Mouse (Mus musculus): ENCODE results near the gene Eed. TPM values are rescaled to one million over a fixed set of nuclear protein-coding genes. Genes with fewer than 3 reads are reported as not detected.
"Not testable (repeated sequence)": the region's sequence is repeated elsewhere in the genome, so short reads cannot be mapped to it uniquely, and the experiment has no call there.

Gene Eed
- total RNA-seq (2021), result 10 to 100 TPM; 32.6 to 34.0 TPM

DNA sequence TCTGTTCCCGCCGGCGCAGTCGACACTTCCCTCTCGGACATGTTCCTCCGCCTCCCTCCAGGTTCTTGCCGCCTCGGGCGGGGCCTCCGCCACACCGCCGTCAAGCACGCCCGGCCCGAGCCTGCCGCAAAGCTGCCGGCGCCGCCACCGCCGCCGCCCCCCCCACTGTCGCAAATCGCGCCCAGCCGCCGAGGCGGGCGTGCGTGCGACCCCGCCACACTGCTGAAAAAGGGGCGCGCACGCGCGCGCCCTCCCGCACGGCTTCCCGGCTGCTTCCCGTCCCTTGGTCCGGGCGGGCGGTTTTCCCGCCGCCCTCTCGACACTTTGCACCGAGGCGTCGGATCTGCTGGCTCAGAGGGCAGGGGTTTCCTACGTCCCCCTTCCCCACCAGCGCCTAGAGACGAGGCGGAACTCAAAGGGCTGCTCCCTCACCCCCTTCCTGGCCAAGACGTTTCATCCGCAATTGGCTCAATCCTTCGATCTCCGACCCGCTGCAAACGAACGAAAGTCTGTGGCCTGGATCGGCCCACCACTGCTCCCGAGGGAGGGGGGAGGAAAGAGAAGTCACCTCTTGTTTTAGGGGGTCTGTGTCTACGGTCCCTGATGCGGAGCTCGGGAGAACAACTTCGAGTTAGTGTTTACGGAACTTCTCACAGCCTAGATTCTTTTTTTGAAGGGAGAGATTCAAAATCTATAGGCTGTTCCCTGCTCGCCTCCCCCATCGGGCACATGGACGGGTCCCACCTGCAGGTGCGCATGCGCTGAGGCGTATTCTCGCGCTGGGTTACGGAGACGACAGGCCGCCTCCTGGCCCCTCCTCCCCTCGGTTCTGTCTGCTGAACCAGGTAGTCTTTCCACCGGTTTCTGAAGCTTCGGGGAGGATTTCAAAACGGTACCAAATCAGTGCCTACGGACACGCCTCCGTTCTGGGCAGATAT lies at the start of gene Eed:
Gene Eed (minus strand): TSS at position 499 of the 938 bp plus-strand sequence.
- DNase-seq, result peak; percentile 96
- intact Hi-C loops (cut with DNase I), result no loop called here

DNA sequence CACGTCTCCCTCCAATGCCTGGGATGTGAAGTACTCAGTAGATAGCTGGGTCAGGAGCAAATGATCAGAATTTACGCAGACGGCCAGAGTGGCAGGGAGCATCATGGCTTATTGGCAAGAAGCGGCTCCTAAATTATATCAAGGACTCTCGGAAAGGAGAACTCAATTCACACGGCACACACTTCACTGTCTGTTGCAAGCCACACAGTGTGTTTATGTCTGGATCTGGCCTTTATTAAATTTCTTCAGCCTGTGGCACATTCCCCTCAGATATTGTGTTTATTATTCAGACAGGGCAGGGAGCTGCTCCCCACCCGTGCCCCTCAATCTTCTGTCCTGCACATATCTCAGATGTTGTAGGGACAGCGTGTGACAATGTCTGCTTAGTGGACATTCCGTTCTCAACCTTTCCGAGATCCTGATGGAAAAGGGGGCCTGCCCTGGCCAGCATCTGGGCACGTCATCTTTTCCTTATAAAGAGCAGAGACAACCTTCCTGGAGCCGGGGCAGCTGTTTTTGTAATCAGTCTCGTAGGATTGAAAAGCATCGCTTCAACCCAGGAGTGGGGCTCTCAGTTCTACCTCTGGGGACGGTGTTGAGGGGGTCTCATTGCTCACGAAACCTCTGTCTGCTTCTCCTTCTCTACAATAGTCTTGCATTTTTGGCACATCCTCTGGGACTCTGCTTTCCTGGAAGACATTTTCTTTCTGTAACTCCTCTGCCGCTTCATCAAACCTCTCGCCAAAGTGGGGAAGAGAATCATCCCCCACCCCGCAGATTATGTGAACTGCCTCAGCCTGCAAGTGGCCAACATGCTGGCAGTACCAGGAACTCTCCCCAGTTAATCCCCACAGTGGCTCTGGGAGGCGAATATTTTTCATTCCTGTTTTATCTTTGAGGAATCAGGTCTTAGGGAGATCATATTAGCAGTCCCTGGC lies 49.0 kb upstream of the Eed start:
- intact Hi-C loops (cut with DNase I), result no loop called here
- DNase-seq, result peak; percentile 34

DNA sequence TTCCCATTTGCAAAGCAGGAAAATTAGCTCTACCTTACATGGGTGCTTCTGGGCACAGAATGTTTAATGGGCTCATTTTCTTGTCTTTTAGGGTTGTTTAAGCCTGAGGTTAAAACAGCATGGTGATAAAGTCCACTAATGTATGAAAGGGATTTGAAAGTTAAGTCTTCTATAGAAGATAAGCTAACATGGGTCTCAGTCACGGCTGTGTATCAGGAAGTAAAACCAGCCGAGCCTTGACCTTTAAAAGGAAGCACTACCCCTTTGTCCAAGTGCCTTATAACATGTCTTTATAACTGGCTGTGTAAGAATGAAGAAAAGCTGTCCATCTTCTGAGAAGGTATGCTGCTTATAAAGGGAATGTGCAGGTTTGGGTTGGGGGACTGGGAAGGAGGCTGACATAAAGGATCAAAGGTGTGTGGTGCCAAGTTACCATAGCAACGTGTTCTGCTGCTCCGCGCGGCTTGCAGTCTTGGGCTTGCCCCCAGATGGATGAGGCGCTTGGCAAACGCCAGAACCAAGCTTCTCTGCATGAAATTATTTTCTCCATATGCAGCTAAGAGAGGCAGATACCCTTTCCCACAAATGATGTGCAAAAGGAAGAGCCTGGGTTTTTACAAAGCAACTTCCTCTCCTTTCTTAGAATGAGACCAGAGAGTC lies 48.2 kb upstream of the Eed start:
- peak; percentile 92 for DNase-seq
- intact Hi-C loops (cut with DNase I), result no loop called here

DNA sequence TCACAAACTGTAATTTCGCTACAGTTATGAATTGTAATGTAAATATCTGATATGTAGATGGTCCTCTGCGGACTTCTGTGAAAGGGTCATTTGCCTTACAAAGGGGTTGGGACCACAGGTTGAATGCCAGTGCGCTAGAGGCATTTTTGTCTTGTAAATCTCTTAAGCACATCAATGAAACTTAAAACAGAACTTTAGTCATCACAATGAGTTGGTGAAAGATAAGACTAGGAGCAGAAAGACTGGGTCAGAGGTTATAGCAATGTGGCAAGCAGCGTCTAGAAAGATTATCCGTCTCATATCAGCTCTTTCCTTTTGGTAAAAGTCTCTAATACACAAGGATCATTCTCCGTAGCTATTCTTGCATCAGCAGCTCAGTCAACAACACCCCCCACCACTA lies 44.2 kb upstream of the Eed start:
- no peak for DNase-seq
- intact Hi-C loops (cut with DNase I), result loop anchor here (5.0 kb wide), 1 partner anchor 107 kb away; the partner anchor contains the start of gene Picalm

DNA sequence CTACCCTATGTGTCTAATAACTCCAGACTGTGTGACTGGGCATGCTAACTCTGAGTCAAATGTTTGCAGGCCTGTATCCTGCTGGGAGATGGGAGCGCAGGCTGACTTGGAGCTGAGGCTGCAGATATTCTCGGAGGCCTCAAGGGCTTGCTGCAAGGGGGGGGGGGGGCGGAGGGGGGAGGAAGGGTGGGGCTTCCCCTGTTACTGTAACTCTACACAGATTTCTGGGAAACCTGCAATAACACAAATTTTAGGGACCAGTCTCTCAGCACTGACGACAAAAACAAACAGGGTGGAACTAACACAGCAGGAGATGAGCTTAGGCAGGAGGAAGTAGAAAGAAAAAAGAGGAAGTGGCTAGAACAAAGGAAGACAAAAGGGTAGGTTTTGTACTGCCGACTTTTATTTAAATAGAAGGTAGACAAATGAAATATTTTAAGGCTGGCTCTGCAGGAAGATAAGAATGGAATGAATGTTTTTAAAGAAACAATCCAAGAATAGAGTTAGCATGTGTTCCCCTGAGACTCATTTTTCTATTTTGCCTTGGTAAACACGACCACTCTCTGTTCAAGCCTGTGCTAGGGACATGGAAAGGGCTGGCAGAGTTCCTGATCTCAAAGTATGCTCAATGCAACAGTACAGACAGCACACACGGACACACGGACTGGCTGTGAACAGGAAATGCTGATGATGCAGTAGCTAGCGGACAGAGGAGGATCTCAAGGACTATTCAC lies 42.4 kb upstream of the Eed start:
- intact Hi-C loops (cut with DNase I), result loop anchor here (5.0 kb wide), 1 partner anchor 109 kb away; the partner anchor contains the start of gene Picalm
- no peak for DNase-seq

DNA sequence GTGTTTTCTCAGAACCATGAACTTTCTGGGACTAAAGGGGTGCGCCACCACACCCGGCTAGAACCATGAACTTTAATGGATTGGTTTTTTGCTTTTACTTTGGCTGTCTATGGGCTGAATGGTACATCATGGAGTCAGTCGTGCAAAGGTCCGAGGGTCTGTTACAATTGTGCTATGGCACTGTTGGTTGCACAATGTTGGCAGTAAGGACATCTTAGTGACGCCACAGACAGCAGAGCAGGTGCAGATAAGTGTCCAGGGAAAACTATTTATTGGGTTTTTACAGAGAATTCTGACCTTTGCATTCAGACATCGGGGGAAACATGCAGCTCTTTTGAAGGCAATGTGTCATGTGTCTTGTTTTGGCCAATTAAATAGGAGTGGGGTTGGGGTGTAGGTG lies 39.5 kb upstream of the Eed start:
- intact Hi-C loops (cut with DNase I), result loop anchor here (5.0 kb wide), 1 partner anchor 112 kb away; the partner anchor contains the start of gene Picalm

DNA sequence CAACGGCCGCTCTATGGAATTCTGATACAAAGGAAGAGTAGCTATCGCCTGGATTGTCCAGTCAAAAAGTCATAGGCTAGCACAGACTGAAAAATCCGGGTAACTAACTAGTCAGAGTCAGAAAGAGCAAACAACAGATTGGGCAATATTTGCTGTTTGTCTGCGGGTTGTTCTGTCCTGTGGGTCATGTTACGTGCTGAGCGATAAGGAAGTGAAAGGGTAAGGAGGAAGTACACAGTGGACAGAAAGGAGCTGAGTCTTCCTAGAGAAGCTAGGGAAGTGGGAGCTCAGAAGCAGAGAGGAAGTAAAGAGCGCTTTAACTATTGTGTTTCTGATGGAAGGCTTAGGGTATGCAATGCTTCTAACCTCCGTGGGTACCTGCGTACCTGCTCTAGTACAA lies 38.8 kb upstream of the Eed start:
- intact Hi-C loops (cut with DNase I), result loop anchor here (10.0 kb wide), 1 partner anchor 385 kb away; no protein-coding TSS in a partner anchor
- no peak for DNase-seq

More for the DNA sequence above, 39.5 kb upstream of the Eed start:
- DNase-seq, result no peak

DNA sequence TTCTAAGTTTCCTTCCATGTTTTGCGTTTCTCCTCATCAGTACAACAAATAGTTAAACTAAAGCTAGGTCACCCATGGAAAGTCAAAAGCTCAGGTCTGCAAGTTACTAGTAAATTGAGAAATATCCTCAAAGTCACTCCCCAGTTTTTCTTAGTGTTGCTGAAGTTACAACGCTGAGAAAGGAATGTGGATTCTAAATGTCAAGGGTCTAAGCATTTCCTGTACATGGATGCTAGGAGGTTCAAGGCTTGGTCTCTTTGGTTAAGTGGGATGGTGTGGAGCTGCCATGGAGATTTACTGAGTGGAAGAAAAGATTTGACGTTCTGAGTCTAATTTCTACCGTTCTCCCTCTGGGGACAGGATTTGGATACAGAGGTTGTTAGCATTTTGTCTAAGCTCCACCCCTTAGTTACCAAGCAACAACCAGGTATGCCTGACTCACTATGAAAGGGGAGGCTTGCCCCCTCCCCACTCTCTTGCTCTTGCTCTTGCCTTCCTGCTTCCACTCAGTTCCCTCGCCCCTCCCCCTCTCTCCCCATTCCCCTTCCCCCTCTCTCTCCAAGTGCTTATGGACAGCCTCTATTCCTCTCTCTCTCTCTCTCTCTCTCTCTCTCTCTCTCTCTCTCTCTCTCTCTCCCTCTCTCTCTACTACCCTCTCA lies 36.3 kb upstream of the Eed start:
- intact Hi-C loops (cut with DNase I), result loop anchor here (10.0 kb wide), 1 partner anchor 388 kb away; no protein-coding TSS in a partner anchor
- no peak for DNase-seq

DNA sequence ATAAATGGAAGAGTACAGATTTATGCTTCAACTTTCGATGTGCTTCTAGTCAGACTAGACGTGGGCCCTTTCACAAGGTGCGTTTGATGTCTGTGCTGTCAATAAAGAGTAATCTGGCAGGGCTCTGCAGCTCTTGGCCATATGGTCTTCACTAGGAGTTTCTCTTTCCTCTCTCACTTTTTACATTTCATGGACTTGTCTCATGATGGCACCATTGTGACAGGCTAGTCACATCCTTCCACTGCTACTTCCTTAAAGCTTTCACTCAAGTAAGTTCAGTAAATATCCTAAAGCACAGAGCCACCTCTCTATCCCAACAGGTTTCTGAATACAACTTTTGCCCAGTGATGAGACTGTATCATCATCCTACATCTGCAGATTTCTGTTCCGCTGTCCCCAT lies 35.7 kb upstream of the Eed start:
- DNase-seq, result no peak
- intact Hi-C loops (cut with DNase I), result loop anchor here (10.0 kb wide), 1 partner anchor 388 kb away; no protein-coding TSS in a partner anchor

DNA sequence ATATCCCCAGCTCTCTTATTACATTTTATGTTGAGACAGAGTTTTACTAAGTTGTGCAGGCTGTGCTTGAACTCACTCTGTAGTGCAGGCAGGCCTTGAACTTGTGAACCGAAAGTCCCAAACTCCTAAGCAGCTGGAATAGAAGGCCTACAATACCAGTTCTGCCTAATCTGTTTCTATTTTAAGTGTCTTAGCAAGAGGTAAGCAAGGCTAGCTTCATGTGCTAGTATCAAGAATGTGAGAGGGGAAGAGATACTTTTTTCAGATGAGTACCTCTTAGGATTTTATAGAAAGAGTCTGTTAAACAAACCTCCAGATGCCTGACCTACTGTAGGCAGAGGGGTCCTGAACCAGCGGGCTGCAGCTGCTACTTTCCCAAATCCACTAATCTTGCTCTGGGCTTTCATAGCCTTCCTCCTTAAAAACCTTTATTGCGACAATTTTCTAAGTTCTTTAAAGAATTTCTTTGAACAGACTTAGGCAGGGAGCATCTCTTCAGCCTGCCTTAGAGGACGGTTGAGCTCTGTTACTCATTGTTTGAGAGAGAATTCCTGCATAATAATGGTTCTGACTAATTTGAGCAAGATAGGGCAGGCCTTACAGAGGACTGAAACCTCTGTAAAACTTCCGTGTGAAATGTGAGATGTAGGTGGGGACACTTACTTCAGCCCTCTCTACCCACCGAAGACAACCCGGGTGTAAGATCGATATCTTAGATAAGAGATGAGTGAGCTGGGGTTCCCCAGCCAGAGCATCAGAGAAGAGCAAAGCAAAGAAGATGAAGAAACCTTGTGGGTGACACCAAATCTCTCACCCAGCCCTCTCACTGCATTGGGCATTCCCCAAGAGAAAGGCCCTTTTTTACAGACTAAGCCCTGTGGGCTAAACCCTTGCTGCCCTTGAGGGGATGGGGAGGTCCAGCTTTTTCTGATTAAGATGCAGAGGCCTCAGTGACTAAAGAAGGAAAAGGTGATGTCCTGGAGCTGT lies 26.2 kb upstream of the Eed start:
- no peak for DNase-seq
- intact Hi-C loops (cut with DNase I), result no loop called here

DNA sequence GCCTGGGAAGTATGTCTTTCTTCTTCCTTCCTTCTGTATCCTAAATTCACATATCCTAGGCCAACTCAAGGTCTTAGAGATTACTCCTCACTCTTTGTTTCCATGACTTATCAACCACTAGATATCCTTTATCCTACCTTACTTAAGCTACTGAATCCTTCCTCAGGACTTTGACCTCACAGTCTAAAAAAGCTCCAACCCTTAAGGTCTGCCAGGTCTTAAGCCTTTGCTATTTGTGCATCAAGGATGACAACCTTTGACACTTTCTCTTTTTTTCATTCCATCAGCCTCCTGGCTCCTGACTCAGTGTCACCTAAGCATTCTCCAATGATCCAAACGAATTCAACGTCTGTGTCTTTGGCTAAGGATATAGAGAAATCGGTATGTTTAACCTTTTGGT lies 24.0 kb upstream of the Eed start:
- intact Hi-C loops (cut with DNase I), result loop anchor here (5.0 kb wide), 1 partner anchor 128 kb away; the partner anchor contains the start of gene Picalm
- DNase-seq, result no peak

DNA sequence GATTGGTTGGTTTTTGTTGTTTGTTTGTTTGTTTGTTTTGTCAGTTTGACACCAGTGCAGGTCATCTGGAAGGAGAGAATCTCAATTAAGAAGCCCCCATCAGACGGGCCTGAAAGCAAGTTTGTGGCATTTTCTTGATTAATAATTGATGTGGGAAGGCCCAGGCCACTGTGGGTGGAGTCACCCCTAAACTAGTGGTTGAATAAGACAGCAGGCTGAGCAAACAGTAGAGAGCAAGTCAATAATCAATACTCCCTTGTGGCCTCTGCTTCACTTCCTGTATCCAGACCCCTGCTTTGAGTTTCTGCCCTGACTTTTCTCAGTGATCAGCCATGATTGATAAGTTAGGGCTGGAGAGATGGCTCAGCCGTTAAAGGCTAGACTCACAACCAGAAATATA lies 21.6 kb upstream of the Eed start:
- intact Hi-C loops (cut with DNase I), result loop anchor here (5.0 kb wide), 1 partner anchor 130 kb away; the partner anchor contains the start of gene Picalm
- DNase-seq, result no peak

DNA sequence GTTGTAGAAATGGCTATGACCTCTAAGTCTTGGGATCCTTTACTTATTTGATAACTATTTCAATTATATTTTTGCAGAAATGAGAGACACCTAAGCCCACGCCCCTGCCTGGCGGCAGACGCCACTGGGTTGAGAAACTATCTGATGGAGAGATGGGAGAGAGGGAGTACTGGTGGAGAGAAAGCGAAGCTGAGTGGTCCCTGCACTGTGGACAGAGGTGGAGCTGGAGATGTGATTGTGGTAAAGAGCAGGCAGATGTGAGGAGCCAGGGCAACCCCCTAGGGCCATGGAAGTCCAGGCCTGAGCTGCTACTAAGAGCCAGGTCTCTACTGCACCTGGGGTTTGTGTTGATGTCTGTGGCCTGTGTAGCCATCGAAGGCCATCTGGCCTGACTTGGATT lies 18.7 kb upstream of the Eed start:
- intact Hi-C loops (cut with DNase I), result loop anchor here (5.0 to 10.0 kb wide), 2 partner anchors 268 to 505 kb away; partner anchors contain the start of gene Ccdc83
- no peak for DNase-seq

DNA sequence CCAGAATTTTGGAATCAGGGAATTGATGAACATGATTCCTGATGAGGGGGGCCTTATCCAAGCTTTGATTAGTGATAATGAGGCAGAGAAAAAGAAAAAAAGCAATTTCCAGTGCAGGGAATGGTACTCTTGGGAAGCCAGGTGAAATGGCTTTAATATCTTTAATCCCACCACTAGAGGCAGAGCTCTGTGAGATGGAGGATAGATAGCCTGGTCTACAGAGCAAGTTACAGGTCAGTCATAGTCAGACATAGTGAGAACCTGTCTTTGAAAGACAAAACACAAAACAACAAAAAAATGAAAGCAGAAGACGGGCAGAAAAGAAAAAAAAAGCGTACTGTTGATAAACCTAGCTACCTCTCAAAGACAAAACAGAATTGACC lies 17.8 kb upstream of the Eed start:
- no peak for DNase-seq
- intact Hi-C loops (cut with DNase I), result loop anchor here (5.0 to 10.0 kb wide), 2 partner anchors 269 to 506 kb away; partner anchors contain the start of gene Ccdc83

DNA sequence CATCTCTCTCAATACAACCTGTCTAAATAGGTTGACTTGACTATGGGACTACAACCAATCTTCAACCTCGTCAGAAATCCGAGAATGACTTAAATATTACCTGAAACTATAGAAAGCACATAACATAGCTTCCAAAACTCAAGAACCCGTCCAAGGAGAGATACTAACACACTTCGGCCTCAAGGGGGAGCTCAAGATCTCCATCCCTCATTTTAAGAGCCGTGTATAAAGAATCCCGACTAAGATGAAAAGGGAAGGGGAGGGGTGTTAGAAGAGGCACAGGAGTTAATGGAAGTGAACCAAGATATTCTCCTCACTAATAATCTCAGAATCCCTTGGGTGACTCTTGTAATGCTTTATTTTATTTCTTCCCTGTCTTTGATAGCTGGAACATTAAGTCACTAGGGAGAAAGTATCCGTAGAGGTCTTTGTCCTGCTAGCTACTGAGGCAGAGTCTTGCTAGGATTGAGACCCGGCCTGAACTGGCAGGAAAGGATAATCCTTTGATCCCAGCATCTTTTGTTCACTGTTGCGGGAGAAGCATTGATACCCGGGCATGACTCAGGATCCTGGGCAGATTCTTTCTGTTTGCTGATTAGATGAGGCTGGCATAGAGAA lies 17.3 kb upstream of the Eed start:
- intact Hi-C loops (cut with DNase I), result loop anchor here (5.0 to 10.0 kb wide), 2 partner anchors 269 to 507 kb away; partner anchors contain the start of gene Ccdc83
- peak; percentile 33 for DNase-seq

DNA sequence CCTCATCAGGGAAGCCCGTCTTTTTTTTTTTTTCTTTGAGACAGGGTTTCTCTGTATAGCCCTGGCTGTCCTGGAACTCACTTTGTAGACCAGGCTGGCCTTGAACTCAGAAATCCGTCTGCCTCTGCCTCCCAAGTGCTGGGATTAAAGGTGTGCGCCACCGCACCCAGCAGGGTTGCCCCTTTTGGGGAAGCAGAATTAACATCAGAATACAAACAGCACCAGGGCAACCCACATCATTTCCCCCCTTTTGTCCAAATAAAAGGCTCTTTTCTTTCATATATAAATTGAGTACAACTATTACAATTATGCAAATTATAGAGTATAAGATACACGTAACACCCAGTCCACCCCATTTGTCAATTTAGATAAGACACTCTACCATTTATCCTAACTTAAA lies 16.7 kb upstream of the Eed start:
- DNase-seq, result not testable (repeated sequence)
- intact Hi-C loops (cut with DNase I), result loop anchor here (5.0 to 10.0 kb wide), 2 partner anchors 270 to 507 kb away; partner anchors contain the start of gene Ccdc83

DNA sequence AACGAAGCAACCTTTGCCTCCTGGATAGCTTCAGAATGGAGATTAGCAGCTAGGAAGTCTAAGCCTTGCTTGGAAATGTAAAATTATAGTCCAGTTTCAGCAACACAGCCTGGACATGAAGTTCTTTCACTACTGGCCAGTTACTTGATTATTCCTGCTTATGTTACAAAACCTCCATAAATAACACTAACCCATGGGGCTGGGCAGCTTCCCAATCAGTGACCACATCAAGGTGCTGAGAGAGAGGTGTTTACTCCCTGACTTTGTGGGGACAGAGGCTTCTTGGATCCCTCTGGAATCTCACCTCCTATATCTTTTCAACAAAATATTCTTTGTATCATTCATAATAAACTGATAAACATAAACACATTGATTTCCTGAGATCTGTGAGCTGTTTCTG lies 12.3 kb upstream of the Eed start:
- DNase-seq, result no peak
- intact Hi-C loops (cut with DNase I), result loop anchor here (5.0 to 10.0 kb wide), 2 partner anchors 512 to 1949 kb away; no protein-coding TSS in a partner anchor

Data from left cerebral cortex, postnatal 4 days (tissue).